Mouse (Mus musculus): ENCODE results near the gene Smad3.

DNA sequence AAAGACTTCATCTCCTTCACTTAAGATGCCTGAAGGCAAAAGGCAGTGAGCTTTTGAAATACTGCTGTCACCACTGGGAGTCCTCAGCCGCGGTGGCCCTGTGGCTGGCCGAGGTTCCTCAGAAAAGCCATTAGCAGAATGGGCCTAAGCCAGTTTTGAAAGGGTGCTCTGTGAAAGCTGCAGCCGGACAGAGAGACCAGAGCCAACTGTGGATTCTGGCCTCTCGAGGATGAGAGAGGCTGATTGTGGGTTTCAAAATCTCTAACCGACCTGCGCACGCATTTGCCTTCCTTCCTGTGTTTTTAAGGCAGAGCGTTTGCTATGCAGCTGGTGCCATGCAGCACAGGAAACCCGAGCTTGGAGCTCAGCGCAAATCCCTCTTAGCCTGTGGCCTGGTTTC, 19.0 kb downstream of the Smad3 start:
- TF ChIP-seq CTCF (IDR thresholded peaks at IDR 0.05; ENCODE audit: insufficient read depth, low read length) = no peak
- TF ChIP-seq POLR2A (IDR thresholded peaks at IDR 0.05; ENCODE audit: borderline replicate concordance, extremely low read depth, low read depth, low read length) = no peak
